Mouse (Mus musculus): ENCODE results near the gene Odaph. TPM values are rescaled to one million over a fixed set of nuclear protein-coding genes. Genes with fewer than 3 reads are reported as not detected.

Gene Odaph
- total and polyA plus RNA-seq, 3 experiments: 0.25 to 3.3 (median 1.7) TPM

DNA sequence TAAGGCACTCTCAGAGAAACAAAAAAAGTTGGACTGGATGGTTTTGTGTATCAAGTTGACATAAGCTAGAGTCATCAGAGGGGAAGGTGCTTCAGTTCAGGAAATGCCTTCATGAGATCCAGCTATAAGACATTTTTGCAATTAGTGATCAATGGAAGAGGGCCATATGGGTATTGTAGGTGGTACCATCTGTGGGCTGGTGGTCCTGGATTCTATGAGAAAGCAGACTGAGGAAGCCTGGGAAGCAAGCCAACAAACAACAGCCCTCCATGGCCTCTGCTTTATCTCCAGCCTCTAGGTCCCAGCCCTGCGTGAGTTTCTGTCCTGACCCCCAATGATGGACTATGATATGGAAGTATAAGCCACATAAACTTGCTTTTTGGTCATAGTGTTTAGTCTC is 28.2 kb upstream of the Odaph start:
- Histone ChIP-seq H3K9ac (ENCODE audit: insufficient read depth, low read depth) (no peak overlapping the region), H3K4me2 (ENCODE audit: insufficient read depth, low read depth, poor library complexity, severe bottlenecking) (no peak overlapping the region), H3K27ac (ENCODE audit: insufficient read depth, low read depth) (no peak overlapping the region), H3K79me2 (replicated peaks; ENCODE audit: control insufficient read depth, extremely low read depth, insufficient read depth, poor library complexity, severe bottlenecking) (peaks cover 17% of the 10 kb centered on the region), H3K4me1 (ENCODE audit: control insufficient read depth in 1 of 2, insufficient read depth in 2 of 2) (peaks cover 7 to 32% of the 10 kb centered on the region in 2 experiments; a peak in 3 of 4 replicates), H3K27me3 (replicated peaks) (no peaks in the 10 kb centered on the region), H3K9me3 (replicated peaks; ENCODE audit: low read length) (no peaks in the 10 kb centered on the region), H3K36me3 (replicated peaks in 1 of 2; ENCODE audit: control insufficient read depth in 1 of 2, insufficient read depth in 1 of 2, low read length in 1 of 2) (peaks cover 24 to 37% of the 10 kb centered on the region in 2 experiments), H3K4me3 (replicated peaks in 1 of 3; ENCODE audit: low read depth in 2 of 3, low read length in 2 of 3, poor library complexity in 1 of 3) (no peak overlapping the region)
- TF ChIP-seq ZC3H11A (IDR thresholded peaks at IDR 0.05; ENCODE audit: low read depth, low read length): no peak
- TF ChIP-seq SMC3 (IDR thresholded peaks at IDR 0.05; ENCODE audit: low read depth, low read length): no peak
- TF ChIP-seq IRF4 (IDR thresholded peaks at IDR 0.05; ENCODE audit: low read depth, low read length): no peak
- no peak for TF ChIP-seq CHD2 (IDR thresholded peaks at IDR 0.05; ENCODE audit: low read length)
- TF ChIP-seq ZMIZ1 (IDR thresholded peaks at IDR 0.05; ENCODE audit: low read depth, low read length): no peak
- no peak for TF ChIP-seq ELF1 (IDR thresholded peaks at IDR 0.05; ENCODE audit: low read depth, low read length)
- TF ChIP-seq USF1 (IDR thresholded peaks at IDR 0.05; ENCODE audit: low read depth, low read length): no peak
- TF ChIP-seq RCOR1 (conservative IDR thresholded peaks at IDR 0.05; ENCODE audit: low read depth, low read length): no peak
- TF ChIP-seq GABPA (IDR thresholded peaks at IDR 0.05; ENCODE audit: insufficient replicate concordance, low read depth, low read length): no peak
- TF ChIP-seq CHD1 (IDR thresholded peaks at IDR 0.05; ENCODE audit: low read depth, low read length): no peak
- no peak for TF ChIP-seq POLR2AphosphoS2 (IDR thresholded peaks at IDR 0.05; ENCODE audit: low read depth, low read length)
- in situ Hi-C loops (cut with MboI; ENCODE audit: low pct_ligation_motif_present, low pct_unique_long_range_greater_than_20kb, low sequenced_read_pairs) (no loop called here), dilution Hi-C loops (cut with MboI; ENCODE audit: extremely low pct_ligation_motif_present, extremely low pct_unique_long_range_greater_than_20kb, low sequenced_read_pairs) (no loop called here)
- DNase-seq (ENCODE audit: extremely low read depth): no peak

DNA sequence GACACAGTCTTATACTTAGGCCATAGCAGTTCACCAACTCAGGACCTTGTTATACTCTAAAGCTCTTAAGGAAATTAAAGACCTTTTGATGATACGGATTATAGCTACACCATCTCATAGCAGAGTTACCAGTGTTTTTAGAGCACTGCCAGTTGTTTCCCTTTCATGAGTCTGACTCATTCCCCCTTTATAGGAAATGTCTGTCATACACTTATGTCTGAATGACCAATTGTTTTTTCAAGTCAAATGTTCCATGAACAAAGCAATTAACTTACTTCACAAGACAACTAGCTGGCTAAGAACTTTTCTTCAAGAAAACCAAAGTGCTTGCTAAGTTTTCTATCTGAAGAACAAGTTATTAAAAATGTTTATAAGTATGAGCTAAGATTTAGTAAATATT is 27.3 kb upstream of the Odaph start:
- Histone ChIP-seq H3K4me2 (ENCODE audit: insufficient read depth, low read depth, poor library complexity, severe bottlenecking) (peak overlapping the region; percentile 88), H3K4me1 (ENCODE audit: control insufficient read depth in 1 of 2, insufficient read depth in 2 of 2) (peaks cover 7 to 37% of the 10 kb centered on the region in 2 experiments; a peak in 3 of 4 replicates), H3K4me3 (replicated peaks in 1 of 3; ENCODE audit: low read depth in 2 of 3, low read length in 2 of 3, poor library complexity in 1 of 3) (no peak overlapping the region), H3K36me3 (replicated peaks in 1 of 2; ENCODE audit: control insufficient read depth in 1 of 2, insufficient read depth in 1 of 2, low read length in 1 of 2) (peaks cover 20 to 30% of the 10 kb centered on the region in 2 experiments), H3K27ac (ENCODE audit: insufficient read depth, low read depth) (no peak overlapping the region), H3K79me2 (replicated peaks; ENCODE audit: control insufficient read depth, extremely low read depth, insufficient read depth, poor library complexity, severe bottlenecking) (peaks cover 17% of the 10 kb centered on the region), H3K27me3 (replicated peaks) (no peaks in the 10 kb centered on the region), H3K9me3 (replicated peaks; ENCODE audit: low read length) (no peaks in the 10 kb centered on the region), H3K9ac (ENCODE audit: insufficient read depth, low read depth) (peak overlapping the region; percentile 73; the same call in 1 of the 2 replicates)
- in situ Hi-C loops (cut with MboI; ENCODE audit: low pct_ligation_motif_present, low pct_unique_long_range_greater_than_20kb, low sequenced_read_pairs) (no loop called here), dilution Hi-C loops (cut with MboI; ENCODE audit: extremely low pct_ligation_motif_present, extremely low pct_unique_long_range_greater_than_20kb, low sequenced_read_pairs) (no loop called here)
- no peak for TF ChIP-seq TBP (conservative IDR thresholded peaks at IDR 0.05; ENCODE audit: low read depth, low read length)
- peak; percentile 52 for TF ChIP-seq ETS1 (conservative IDR thresholded peaks at IDR 0.05; ENCODE audit: low read depth, low read length)
- no peak for TF ChIP-seq MAZ (IDR thresholded peaks at IDR 0.05; ENCODE audit: low read depth, low read length)
- no peak for TF ChIP-seq BHLHE40 (IDR thresholded peaks at IDR 0.05; ENCODE audit: low read depth, low read length)
- TF ChIP-seq POLR2A (IDR thresholded peaks at IDR 0.05; ENCODE audit: low read depth, low read length): no peak
- peak; percentile 65; the same call in 1 of the 2 replicates for TF ChIP-seq MEF2A (IDR thresholded peaks at IDR 0.05; ENCODE audit: borderline replicate concordance, low read depth, low read length)
- TF ChIP-seq RAD21 (IDR thresholded peaks at IDR 0.05; ENCODE audit: low read depth, low read length): no peak
- no peak for TF ChIP-seq MAX (IDR thresholded peaks at IDR 0.05; ENCODE audit: low read length)
- TF ChIP-seq KAT2A (IDR thresholded peaks at IDR 0.05; ENCODE audit: insufficient replicate concordance, low read length): no peak
- no peak for TF ChIP-seq ZKSCAN1 (IDR thresholded peaks at IDR 0.05; ENCODE audit: borderline replicate concordance, low read depth, low read length)
- TF ChIP-seq JUN (IDR thresholded peaks at IDR 0.05; ENCODE audit: insufficient read depth, low read depth, low read length): peak; percentile 43
- peak; percentile 24 for DNase-seq (ENCODE audit: extremely low read depth)
